Mouse (Mus musculus): ENCODE data around the gene Vps35l.
A peak's percentile ranks its signal among the peaks of the same experiment; 100 is the strongest.

The Vps35l gene

DNA sequence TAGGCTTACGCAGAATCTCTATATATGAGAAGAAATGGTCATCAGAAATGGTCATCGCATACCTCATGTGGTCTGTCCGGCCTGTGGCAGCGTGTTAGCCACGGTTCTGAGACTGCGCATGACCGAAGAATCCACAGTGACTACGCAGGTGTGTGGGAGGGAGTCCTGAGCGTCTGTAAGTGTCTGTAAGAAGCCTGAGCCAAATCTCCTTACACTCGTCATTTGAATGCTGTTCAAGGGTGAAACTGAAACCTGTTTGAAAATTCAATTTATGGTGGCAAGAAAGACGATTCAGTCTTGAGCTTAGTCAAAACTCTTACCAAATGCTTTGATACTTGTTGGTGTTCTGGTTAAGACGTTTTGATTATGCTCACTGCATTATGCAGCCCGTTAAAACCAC lies 6.8 kb upstream of the Vps35l start:
- DNase-seq (ENCODE audit: extremely low read depth, low read depth) = no peak

DNA sequence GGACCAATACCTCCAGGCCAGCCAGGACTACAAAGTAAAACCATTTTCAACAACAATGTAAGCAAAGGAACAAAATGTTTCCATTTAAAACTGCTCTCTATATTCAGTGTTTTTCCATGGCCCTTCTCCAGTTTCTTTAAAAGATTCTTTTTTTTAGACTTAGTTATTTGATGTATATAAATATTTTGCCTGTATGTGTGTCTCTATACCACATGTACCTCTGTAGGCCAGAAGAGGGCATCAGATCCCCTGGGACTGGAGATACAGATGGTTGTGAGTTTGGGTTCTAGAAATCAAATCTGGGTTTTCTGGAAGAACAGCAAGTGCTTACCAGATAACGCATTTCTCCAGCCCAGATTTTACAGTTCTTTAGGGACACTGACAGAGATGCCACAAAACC lies 1.3 kb upstream of the Vps35l start:
- no peak for DNase-seq (ENCODE audit: extremely low read depth, low read depth)

DNA sequence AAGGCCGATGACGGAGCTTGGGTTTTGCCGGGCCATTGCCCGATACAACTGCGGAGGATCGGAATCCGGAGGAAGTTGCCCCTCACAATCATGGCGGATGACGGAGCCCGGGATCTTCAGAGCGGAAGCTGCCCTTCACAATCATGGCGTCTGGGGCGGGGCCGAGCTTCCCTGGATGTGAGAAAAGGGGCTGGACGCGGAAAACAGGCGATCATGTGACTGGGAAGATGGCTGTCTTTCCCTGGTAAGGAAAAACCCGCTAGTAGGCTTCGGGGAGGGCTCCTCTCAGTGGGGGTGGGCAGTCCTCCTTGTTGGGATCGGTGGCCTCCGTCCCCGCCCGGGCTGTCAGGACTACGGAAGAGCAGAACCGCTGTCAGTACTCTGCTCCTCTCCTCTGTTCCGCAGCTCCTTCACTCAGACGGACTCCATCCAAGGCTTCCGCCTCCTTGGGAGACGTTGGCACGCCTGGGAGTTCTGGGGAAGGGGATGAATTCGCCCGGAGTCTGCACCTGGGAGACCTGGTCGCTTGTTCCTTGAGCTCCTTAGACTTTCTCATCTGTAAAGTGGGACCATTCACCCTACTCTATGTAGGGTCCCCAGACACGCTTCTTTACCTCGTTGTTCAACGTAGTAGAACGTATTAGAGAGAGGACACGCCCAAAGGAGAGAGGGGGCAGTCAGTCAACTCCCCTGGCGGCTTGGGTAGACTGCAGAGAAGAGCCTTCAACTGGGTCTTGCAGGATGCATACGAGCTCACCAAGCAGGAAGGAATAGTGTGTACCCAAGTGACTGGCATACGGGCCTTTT lies 709 bp downstream of the Vps35l start:
- DNase-seq (ENCODE audit: extremely low read depth, low read depth) = peak; percentile 83

DNA sequence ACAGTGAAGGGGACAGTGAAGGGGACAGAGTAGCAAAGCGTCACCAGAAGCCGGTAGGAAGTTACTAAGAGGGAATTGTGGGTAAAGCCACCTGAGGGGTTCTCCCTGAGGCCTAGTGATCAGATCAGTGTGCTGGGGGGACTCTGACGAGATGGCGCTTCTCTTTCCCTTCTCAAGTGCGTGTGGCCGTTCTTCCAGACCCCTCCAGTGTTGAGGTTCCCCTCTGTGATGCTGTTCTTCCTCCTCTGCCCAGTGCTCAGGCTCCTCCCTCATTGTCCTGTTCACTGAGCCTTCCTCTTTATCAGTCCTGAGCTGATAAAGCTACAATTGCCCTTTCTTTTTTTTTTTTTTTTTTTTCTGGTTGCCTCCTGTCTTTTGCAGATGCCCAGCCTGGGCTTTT lies 2.3 kb downstream of the Vps35l start:
- DNase-seq (ENCODE audit: extremely low read depth, low read depth) = peak; percentile 86

DNA sequence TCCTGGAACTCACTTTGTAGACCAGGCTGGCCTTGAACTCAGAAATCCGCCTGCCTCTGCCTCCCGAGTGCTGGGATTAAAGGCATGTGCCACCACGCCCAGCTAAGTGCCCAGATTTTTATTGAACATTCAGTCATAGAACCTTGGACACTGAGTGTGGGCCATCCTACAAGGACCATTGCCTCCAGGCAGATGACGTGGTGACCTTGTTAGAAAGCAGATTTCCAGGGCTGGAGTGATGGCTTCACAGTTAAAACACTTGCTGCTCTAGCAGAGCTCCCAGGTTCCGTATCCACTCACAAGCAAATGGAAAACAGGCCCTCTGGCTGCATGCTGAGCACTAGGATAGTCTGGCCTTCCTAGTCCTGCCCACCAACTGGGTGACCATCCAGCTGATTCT lies 4.7 kb downstream of the Vps35l start:
- no peak for DNase-seq (ENCODE audit: extremely low read depth, low read depth)

DNA sequence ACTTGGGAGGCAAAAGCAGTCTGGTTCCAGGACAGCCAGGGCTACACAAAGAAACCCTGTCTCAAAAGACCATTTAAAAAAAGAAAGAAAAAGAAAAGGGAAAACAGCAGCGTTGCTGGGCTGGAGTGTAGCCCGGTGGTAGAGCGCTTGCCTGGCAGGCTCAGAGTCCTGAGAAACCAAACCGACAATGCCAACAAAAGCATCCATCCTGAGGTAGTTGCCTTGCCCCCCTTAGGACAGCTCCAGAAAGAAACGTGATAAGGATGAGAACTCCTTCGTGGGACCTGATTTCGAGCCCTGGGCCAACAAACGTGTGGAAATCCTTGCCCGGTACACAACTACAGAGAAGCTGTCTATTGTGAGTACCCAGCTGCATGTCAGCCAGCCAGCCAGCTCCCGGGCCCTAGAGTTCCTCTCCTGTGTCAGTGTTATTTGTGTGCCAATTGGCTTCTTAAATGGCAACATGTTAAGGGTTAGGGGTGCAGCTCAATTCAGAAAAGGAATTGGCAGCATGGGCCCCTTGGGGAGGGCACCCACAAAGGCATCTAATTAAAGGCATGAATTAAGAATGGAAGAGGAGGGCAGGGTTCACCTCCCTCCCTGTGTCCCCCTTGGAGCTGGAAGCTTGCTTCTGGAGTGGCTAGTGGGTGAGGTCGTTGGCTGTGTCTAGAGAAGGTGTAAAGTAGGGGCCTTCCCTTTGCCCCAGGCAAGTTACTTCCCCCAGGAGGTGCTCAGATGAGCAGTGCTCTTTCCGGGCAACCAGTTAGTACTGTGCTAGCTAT lies 8.1 kb downstream of the Vps35l start:
- DNase-seq (ENCODE audit: extremely low read depth, low read depth) = no peak

DNA sequence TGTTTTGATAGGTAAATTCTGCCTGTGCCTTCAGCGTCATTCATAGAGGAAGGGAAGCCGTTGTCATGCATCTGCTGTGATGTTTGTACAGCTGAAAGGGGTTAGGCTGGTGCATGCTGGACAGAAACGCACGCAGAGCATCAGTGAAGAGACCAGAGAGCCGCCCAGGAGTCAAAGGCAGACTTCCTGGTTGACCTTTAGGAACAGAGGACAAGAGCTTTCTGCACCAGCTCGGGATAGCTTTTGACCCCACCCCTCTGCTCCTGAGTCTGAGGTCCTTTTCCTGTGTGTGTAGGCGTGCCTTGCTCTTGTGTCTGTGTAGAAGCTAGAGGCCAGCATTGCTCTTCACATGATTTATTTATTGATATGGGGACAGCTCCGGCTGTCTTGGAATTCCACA lies 9.7 kb downstream of the Vps35l start:
- no peak for DNase-seq (ENCODE audit: extremely low read depth, low read depth)

DNA sequence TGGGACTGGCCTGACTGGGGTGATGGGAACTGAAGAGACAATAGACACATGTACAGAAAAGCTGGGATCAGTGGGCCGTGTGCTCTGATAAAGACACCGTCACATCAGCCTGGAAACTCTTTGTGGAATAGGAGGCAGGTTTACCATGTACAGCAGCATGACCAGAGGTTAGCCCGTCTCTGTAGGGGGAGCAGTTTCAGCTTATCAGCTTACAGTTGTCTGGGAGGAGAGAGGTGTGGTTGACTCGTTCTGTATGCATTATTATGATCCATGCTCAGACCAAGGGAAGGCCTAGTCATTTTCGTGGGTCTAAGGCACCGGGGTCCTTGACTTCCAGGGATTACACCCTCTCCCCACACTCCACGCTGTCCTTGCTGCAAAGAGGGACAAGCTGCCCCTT lies 11.6 kb downstream of the Vps35l start:
- DNase-seq (ENCODE audit: extremely low read depth, low read depth) = no peak

DNA sequence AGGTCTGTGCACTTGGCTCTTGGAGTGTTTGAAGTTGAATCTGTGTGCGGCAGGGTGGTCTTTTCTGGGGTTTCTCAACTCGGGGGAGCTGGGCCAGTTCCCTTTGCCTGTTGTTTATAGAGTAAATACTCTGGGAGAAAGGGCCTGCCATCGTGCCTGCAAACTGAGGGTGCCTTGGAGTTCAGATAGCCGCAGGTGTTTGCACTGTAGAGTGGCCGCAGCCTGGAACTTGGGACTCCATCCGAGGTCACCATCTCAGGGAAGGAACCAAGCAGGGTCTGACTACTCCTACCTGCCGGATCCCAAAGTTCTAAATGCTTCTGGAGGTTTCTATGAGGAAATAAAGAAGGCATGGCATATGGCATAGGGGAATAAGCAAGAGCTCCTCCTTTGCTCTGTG lies 15.7 kb downstream of the Vps35l start:
- DNase-seq (ENCODE audit: extremely low read depth, low read depth) = no peak

DNA sequence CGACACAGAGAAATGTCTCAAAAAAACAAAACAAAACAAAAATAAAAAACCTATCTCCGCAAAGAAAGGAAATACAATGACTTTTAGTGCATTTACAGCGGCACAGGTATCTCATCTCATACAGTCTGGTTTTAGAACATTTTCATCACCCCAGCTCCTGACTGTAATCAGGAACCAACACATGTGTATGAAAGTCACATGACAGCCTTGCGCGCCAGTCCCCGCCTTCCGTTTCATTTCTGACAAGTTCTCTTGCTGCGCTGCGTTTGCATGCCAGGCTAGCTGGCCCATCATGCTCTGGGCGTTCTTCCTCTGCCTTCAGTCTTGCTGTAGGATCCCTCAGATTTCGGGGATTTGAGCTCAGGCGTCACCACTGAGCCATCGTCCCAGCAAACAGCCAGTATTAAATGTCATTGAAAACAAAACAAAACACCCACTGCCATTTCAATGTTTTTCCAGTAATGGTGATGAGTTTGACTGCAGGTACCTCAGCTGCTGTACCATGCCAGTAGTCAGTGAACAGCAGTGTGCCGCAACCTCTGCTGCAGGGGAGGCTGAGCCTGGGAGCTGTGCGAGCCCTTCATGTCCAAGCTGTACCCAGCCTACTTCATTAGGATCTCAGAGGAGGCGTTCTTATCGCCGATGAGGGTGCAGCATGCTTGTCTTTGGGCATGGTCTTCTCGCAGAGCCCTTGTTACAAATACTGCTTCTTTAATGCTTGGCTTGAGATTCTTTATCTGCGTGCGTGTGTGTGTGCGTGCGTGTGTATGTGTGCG lies 16.7 kb downstream of the Vps35l start:
- DNase-seq (ENCODE audit: extremely low read depth, low read depth) = no peak

DNA sequence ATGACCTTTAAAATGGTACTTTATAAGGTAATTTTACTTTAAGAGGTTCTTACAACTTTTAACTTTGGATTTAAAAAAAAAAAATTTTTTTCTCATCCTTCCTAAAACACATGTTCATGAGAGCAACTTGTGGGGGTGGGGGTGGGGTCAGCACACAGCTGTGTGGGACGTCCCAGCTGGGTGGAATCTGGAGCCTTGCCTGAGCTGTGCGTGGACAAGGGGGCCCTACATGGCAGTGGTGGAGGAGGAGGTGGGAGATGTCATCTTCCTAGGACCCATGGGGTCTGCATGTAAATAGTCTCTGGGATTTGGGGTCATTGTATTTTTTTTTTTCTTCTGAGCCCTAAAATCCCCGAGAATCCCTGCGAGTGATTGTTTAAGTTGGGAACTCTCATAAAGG lies 18.3 kb downstream of the Vps35l start:
- no peak for DNase-seq (ENCODE audit: extremely low read depth, low read depth)

DNA sequence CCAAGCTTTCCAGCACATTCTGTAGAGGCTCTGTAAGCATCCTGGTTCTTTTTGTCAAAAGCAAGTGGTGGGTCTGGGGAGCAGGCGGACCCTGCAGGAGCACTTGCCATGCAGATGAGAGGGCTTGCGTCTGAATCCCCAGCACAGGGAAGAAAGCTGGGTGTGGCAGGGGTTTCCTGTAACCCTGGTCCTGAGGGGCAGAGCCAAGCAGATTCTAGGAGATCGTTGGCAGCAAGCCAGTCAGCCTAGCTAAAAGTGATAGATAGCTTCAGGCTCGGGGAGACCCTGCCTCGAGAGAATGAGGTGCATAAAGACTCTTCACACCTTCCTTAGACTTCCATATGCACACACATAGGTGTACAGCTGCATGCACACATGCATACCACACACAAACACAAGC lies 19.3 kb downstream of the Vps35l start:
- no peak for DNase-seq (ENCODE audit: extremely low read depth, low read depth)

DNA sequence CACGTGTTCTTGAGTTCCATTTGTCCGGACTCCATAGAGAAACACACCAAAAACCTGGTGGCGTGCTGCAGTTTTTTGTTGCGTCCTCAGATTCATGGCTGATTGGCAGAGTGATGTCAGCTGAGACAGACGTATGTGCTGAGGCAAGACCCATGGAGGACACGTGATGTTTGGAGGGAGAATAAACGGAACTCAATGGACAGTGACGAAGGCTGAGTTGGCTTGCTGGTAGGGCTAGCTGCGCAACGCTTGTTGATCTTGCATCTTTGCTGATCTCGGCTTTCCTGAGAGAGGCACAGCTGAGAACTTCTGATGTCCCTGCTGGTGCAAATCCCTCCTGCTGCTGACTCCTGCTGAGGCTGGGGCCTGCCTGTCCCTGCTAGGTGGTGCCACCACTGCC lies 23.9 kb downstream of the Vps35l start:
- no peak for DNase-seq (ENCODE audit: extremely low read depth, low read depth)

DNA sequence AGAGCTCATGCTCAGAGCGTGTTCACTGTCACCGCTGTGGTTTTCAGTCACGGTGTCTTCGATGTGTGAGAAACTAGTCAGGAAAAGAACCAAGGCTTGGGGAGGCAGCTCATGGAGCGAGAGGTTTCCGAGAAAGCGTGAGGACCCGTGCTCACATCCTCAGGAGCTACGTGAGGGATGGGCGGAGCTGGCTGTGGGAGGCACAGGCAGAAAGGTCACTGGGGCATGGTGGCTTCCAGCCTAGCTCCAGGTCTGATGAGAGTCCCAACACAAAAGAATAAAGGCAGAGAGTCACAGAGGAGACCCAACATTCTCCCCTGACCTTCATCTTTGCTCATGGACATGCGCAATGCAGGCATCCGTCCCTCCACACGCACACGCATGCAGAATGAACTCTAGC lies 24.7 kb downstream of the Vps35l start:
- DNase-seq (ENCODE audit: extremely low read depth, low read depth) = no peak

DNA sequence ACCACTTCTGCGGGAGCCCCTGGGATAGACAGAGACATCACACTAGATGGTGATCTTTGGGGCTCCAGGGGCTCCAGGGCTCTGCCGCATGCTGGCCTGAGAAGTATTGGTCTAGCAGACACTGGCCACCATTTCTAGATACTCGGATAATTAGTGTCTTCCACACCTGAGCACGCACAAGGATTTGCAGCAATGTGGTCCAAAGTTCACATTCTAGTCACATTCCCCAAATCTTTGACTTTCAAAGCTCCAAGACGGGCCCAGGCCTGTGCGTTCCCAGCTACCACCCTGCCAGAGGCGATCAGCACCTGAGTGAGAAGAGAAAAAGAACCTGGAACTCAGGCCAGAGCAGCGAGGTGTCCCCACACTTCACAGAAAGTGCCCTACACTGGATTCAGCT lies 25.6 kb downstream of the Vps35l start:
- DNase-seq (ENCODE audit: extremely low read depth, low read depth) = no peak

DNA sequence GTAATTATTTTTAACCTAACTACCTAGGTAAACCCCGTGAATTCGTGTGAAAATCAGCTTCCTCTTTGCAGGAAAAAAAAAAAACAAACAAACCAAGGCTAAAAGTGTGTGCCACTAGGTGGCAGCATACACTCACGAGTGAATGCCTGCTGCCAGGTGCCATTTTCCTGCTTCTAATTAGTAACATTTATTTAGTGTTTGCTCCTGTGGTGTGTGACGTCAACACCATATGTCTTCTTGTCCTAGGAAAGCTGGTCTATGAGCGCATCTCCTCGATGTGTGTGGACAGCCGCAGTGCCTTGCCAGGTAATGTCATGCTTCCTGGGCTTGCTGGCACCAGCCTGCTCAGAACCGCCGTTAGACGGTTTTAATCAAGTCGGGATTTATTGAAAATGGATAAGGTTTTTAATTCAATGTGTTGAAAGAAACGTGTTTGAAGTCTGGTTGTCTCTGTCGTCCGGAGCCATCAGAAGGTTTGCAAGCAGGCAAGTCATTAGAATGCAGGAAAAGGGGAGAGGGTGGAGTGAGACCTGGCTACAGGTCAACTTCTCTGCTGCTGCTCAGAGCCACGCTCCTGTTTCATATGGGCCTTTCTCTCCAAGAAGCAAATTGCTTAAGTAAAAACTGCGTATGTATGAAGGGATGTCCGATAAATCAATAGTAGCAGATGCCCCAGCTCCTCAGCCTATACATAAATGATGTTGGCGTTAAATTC lies 26.2 kb downstream of the Vps35l start:
- DNase-seq (ENCODE audit: extremely low read depth, low read depth) = peak; percentile 50

DNA sequence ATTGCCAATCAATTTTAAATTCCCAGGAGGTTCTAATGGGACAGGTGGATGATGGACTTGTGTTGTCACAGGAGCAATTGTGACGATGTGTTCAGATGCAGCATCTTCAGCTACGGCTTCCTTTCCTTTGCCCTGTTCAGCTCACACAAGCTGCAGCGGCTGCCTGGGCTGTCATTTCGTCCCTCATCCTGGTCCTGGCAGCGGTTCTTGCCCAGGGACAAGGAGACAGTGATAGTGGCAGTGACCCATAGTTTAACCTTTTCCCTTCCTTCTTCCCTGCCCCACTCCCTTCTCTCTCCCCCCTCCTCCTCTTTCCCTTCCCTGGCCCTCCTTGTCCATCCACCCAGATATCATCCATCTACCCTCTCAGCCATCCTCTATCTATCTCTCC lies 26.8 kb downstream of the Vps35l start:
- DNase-seq (ENCODE audit: extremely low read depth, low read depth) = no peak

DNA sequence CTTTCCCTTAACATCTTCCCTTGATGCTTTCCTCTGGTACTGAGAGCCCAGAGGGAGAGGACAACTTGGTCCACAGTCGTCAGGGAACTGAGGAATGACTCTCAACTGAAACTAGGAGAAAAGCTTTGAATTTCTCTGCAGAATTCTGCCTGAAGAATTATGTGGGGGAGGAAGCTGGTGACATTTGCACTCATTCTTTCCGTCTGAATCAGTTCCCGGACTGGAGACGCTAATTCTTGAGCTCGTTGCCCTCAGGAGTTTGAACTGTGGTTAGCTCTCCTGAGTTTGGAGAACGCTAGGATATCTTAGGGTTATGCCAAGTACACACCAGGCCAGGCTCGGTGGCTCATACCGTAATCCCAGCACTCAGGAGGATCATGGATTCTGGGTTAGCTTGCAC lies 29.2 kb downstream of the Vps35l start:
- DNase-seq (ENCODE audit: extremely low read depth, low read depth) = no peak

DNA sequence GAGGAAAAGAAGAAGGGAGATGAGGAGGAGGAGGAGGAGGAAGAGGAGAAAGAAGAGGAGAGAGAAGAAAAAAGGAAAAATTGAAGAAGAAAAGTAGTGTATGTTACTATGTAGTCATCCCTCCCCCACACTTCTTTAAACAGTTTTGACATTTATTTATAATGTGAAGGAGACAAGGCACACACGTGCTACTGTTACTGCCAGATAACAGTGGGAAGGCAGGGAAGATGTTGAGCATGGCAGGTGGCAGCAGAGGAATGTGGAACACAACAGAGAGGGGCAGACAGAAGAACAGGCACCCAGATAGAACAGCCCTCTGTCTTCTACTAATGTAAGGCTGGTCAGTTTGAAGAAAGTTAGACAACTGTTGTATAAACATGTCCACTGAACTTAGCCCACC lies 29.6 kb downstream of the Vps35l start:
- no peak for DNase-seq (ENCODE audit: extremely low read depth, low read depth)

DNA sequence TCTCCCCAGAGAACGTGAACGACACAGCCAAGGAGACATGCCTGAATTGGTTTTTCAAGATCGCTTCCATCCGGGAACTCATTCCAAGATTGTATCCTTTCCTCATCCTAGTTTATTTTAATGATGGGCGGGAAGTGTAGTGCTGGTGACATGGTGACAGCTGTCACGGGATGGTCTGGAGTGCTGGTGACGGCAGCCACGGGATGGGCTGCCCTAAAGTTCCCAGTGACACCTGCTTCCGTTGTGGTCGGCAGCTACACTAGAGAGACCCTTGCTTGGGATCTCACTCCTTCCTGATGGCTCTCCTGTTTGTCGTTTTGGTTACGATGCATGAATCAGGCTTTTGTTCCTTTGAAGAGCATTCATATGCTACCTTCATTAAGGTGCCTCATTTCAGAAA lies 33.0 kb downstream of the Vps35l start:
- no peak for DNase-seq (ENCODE audit: extremely low read depth, low read depth)

DNA sequence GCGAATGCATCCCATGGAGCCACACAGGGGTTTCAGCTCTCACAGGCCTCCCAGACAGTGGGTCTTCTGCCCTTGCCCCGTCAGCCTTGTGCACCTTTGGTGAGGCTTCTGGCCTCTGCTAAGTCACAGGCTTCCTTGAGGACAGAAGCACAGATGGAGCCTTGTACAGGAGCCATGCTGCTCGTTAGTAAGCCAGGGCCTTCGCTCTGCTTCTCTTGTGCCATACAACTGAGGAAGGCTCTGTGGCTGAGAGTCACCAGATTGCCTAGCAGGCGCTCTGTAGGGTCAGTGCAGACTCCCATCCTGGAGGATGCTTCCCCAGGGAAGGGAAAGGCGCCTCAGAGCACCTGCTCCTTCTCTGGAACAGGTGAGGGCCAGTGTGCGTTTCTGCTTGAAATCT lies 36.0 kb downstream of the Vps35l start:
- no peak for DNase-seq (ENCODE audit: extremely low read depth, low read depth)

DNA sequence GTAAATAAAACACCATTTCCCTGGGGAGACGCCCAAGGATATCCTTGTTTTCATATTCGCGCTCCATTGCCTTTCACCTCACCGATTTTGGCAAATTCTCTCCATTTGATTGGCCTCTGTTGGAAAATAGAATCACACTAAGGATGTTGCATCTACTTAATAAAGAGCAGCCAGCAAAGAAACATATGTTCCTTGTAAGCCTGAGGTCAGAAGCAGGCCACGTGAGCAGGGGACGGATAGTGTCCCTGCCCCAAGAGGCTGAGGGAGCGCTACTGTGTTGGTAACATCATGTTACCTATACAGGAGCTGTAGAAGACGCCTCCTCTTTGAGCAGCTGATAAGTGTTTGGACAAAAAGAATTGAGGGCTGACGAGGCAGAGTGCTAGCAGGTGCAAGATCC lies 36.5 kb downstream of the Vps35l start:
- DNase-seq (ENCODE audit: extremely low read depth, low read depth) = no peak

All from MEL-GATA-1-ER (cell line).